Mouse (Mus musculus) heart, embryonic 13.5 days (tissue): ENCODE results near the gene Bud23. TPM values are rescaled to one million over a fixed set of nuclear protein-coding genes. Genes with fewer than 3 reads are reported as not detected.
"Not testable (repeated sequence)": the region's sequence is repeated elsewhere in the genome, so short reads cannot be mapped to it uniquely, and the experiment has no call there.

Source experiments
- ATAC-seq: fragments of 200-750 bp; cut with Nextera tagmentation; 2 replicates; pipeline ENCODE4 v1.8.0; 2017; ENCODE audit warnings: moderate TSS enrichment; ENCODE audit not compliant: insufficient number of reproducible peaks, low FRiP score, low TSS enrichment; ENCODE audit errors: extremely low read depth
- H3K27ac ChIP-seq: fragments of 300-500 bp; sonication (generic); replicated peaks from 2 replicates; pipeline ENCODE4 v1.5.1; 2015; ENCODE audit warnings: moderate library complexity, mild to moderate bottlenecking, inconsistent platforms
- H3K27me3 ChIP-seq: fragments of 300-500 bp; sonication (generic); replicated peaks from 2 replicates; pipeline ENCODE4 v1.6.1; 2015; ENCODE audit warnings: mild to moderate bottlenecking, inconsistent platforms
- H3K36me3 ChIP-seq: fragments of 300-500 bp; sonication (generic); 2 replicates; pipeline ENCODE4 v1.6.1; 2015; ENCODE audit warnings: mild to moderate bottlenecking, inconsistent platforms
- H3K4me1 ChIP-seq: fragments of 300-500 bp; sonication (generic); 2 replicates; pipeline ENCODE4 v1.6.1; 2015; ENCODE audit warnings: inconsistent platforms
- H3K4me2 ChIP-seq: fragments of 300-500 bp; sonication (generic); 2 replicates; pipeline ENCODE4 v1.6.1; 2015; ENCODE audit warnings: inconsistent platforms, mild to moderate bottlenecking, moderate library complexity
- H3K4me3 ChIP-seq: fragments of 300-500 bp; sonication (generic); 2 replicates; pipeline ENCODE4 v1.5.1; 2015; ENCODE audit warnings: moderate library complexity, mild to moderate bottlenecking, inconsistent platforms
- H3K9ac ChIP-seq: fragments of 300-500 bp; sonication (generic); 2 replicates; pipeline ENCODE4 v1.6.1; 2015; ENCODE audit warnings: inconsistent platforms, mild to moderate bottlenecking, moderate library complexity
- H3K9me3 ChIP-seq: fragments of 300-500 bp; sonication (generic); 2 replicates; pipeline ENCODE4 v1.6.1; 2016; ENCODE audit warnings: inconsistent platforms
- WGBS: fragments of 180-500 bp; shearing (Covaris S2); methylation state at CpG from one replicate; pipeline ENCODE4 v1.1.7; 2015; ENCODE audit warnings: mixed read lengths; 5-methylcytosine and 5-hydroxymethylcytosine counted together
- polyA plus RNA-seq: library from polyadenylated mRNA; unstranded; fragments of >200 nt; fragmentation: Nextera tagmentation; extraction: Ambion mirVana; gene quantifications from 2 replicates; pipeline ENCODE4 v1.2.1, GENCODE M21; 2015

The Bud23 gene
- polyA plus RNA-seq, 1 experiment from 2014 or later = 70.8 TPM

DNA sequence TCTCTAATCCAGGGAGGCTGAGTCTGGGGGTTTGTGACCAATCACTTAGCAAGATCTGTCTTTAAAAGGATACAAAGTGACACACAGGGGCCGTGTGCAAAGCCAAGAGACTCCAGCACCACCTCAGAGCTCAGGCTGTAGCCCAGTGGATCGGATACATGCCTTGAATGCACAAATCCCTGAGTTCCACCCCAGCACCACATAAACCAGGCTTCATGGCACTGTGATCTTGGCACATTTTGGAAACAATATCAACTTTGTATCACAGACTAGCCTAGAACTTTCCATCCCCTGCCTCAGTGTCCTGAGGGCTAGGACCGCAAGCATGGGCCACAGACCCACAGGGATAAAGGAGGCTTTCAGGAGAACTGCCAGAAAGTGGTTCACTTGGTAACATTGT is 1.2 kb upstream of the Bud23 start:
- peaks cover 43% of the 10 kb centered on the region for H3K36me3 ChIP-seq
- H3K27me3 ChIP-seq = no peaks in the 10 kb centered on the region
- H3K4me2 ChIP-seq = no peak overlapping the region
- peaks cover 24% of the 10 kb centered on the region for H3K4me1 ChIP-seq
- no peak overlapping the region for H3K9ac ChIP-seq
- H3K27ac ChIP-seq = no peak overlapping the region
- peaks cover 6% of the 10 kb centered on the region for H3K9me3 ChIP-seq
- 91% methylated on average over 3 of the region's 3 CpGs for WGBS
- H3K4me3 ChIP-seq = no peak overlapping the region
- no peak for ATAC-seq

DNA sequence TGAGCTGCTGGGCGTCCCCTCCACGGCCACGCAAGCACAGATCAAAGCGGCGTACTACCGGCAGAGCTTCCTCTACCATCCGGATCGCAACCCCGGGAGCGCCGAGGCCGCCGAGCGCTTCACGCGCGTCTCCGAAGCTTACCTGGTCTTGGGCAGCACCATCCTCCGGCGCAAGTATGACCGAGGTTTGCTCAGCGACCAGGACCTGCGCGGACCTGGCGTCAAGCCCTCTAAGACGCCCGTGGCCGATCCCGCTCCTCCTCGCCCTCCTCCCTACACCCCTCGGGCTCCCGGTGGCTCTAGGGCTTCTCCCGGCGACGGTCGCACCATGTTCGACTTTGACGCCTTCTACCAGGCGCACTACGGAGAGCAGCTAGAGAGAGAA is 385 bp downstream of the Bud23 start:
- Histone ChIP-seq H3K27me3 (no peaks in the 10 kb centered on the region), H3K9ac (peak overlapping the region; percentile 91), H3K36me3 (peaks cover 59% of the 10 kb centered on the region), H3K27ac (peak overlapping the region; percentile 64), H3K4me1 (peaks cover 24% of the 10 kb centered on the region), H3K4me2 (peak overlapping the region; percentile 96), H3K9me3 (peaks cover 6% of the 10 kb centered on the region), H3K4me3 (peak overlapping the region; percentile 94)
- peak; percentile 62 for ATAC-seq
- under 1% methylated on average over 40 of the region's 40 CpGs for WGBS

DNA sequence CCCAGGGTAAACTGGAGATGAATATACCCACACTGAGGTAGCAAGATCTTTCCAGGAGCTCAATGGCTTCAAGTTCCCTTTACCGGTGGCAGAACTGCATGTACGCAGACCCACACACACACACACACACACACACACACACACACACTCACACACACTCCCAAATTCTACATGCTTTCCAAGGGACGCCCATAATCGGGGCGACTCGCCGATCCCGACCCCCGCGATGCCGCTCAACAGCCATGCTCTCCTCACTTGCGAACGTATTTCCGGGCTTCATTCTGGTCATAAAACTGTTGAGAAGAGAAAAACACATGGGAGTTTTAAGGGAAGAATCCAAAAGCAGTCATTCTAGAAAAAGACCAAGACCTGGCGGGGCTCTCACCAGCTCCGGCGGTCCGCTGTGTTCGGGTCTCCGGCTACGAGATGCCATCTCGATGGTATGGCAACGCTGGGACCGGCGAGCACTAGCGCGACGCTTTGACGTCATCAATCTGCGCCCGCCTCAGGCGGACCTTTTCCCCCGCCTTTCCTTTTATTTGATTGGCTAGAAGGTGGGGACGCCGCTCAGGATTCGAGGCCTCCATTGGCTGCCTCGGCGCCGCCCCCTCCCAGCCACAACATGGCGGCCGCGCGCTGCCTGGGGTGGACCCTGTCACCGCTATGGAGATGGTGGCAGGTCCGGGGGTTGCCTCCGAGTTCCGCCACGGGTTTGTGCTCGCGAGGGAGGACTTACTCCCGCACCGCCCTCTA is 954 bp downstream of the Bud23 start, which contains the start of gene Dnajc30:
Dnajc30 (plus strand) TSS at position 574 of the 753 bp plus-strand sequence.
- Histone ChIP-seq H3K9ac (peak within 1 kb of the TSS; percentile 91), H3K4me1 (peaks cover 24% of the 10 kb centered on the region), H3K36me3 (peaks cover 65% of the 10 kb centered on the region), H3K27me3 (no peaks in the 10 kb centered on the region), H3K27ac (peak within 1 kb of the TSS; percentile 64), H3K4me3 (peak within 1 kb of the TSS; percentile 94), H3K4me2 (peak within 1 kb of the TSS; percentile 96), H3K9me3 (peaks cover 6% of the 10 kb centered on the region)
- under 1% methylated on average over 52 of the region's 52 CpGs for WGBS
- peak; percentile 94 for ATAC-seq

DNA sequence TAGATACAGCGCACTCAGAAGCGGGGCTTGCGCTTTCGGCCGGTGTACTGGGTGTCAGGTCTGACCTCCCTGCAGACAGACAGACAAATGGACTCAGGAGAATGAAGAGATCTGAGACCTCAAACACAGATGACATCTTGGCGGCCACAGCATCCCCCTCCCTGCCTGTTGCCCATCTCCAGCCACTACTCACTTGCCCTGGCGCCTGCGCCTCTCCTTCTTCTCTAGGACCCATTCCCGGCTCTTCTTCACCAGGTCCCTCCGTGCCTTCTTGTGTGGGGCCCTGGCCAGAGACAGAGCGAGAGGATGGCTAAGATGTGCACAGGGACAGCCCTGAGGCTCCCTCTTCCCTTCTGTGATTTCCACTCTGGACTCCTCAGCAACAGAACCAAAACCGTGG is 11.4 kb downstream of the Bud23 start:
- no peaks in the 10 kb centered on the region for H3K27me3 ChIP-seq
- no peak overlapping the region for H3K4me2 ChIP-seq
- 70% methylated on average over 12 of the region's 12 CpGs for WGBS
- H3K4me3 ChIP-seq = no peak overlapping the region
- no peak overlapping the region for H3K27ac ChIP-seq
- H3K36me3 ChIP-seq = peaks cover 96% of the 10 kb centered on the region
- no peaks in the 10 kb centered on the region for H3K9me3 ChIP-seq
- H3K9ac ChIP-seq = no peak overlapping the region
- ATAC-seq = no peak
- no peaks in the 10 kb centered on the region for H3K4me1 ChIP-seq

DNA sequence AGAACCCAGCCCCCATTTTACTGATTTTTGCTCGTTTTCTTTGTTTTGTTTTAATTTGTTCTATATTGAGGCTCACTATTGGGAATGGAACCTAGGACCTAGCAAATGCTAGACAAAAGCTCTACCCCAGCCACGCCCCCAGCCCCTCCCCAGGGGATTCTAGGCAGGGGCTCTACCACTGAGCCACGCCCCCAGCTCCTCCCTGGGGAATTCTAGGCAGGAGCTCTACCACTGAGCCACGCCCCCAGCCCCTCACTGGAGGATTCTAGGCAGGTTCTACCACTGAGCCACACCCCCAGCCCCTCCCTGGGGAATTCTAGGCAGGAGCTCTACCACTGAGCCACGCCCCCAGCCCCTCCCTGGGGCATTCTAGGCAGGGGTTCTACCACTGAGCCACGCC is 15.5 kb downstream of the Bud23 start:
- 80% methylated on average over 6 of the region's 6 CpGs for WGBS
- ATAC-seq, H3K9ac ChIP-seq, H3K4me2 ChIP-seq, H3K27ac ChIP-seq, H3K27me3 ChIP-seq, H3K4me3 ChIP-seq, H3K9me3 ChIP-seq, H3K4me1 ChIP-seq: not testable (repeated sequence)
- H3K36me3 ChIP-seq = peaks cover 97% of the 10 kb centered on the region

DNA sequence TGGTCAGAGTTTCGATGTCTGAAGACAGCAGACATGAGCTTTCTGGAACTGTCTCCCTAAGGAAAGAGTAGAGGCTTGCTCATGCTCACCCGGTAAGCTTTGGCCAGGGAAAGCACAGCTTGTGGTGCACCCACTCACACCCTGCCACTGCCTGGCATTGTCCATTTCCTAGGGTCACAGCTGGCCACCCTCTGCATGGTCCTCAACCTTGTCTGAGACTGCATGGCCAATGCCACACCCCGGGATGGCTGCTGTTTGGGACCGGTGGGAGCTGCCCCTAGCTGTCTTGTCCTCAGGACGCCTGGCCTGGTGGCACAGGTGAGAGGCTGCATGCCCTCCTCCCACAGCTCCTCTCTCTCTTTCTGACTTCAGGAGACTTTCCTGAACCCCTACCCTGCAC is 16.2 kb downstream of the Bud23 start:
- H3K27me3 ChIP-seq = no peaks in the 10 kb centered on the region
- H3K9me3 ChIP-seq = no peaks in the 10 kb centered on the region
- WGBS = 90% methylated on average over 5 of the region's 5 CpGs
- no peaks in the 10 kb centered on the region for H3K4me1 ChIP-seq
- H3K36me3 ChIP-seq = peaks cover 95% of the 10 kb centered on the region
- H3K9ac ChIP-seq = no peak overlapping the region
- H3K27ac ChIP-seq = no peak overlapping the region
- no peak overlapping the region for H3K4me2 ChIP-seq
- ATAC-seq = no peak; the same call in 1 of the 2 replicates
- no peak overlapping the region for H3K4me3 ChIP-seq

DNA sequence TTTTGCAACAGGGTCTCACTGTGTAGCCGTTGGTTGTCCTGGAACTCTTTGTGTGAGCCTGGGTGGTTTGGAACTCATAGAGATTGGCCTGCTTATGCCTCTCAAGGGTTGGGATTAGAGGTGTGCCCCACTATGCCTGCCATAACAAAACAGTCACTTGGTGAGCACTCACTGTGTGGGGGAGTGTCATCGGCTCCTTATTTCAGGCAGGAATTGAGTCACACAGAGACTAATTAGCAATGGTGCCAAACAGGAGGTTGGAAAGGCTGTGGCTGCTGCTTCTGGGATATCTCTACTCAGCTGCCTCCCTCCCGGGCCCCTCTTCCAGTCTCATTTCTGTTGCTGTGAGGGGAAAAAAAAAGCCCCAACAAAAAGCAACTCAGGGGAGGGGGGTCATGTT is 20.2 kb downstream of the Bud23 start:
- Histone ChIP-seq H3K27me3 (no peaks in the 10 kb centered on the region), H3K27ac (no peak overlapping the region), H3K4me3 (no peak overlapping the region), H3K4me1 (peaks cover 15% of the 10 kb centered on the region), H3K9ac (no peak overlapping the region), H3K36me3 (peaks cover 80% of the 10 kb centered on the region), H3K4me2 (no peak overlapping the region), H3K9me3 (no peaks in the 10 kb centered on the region)
- no peak for ATAC-seq
- WGBS = 88% methylated on average over 3 of the region's 3 CpGs

DNA sequence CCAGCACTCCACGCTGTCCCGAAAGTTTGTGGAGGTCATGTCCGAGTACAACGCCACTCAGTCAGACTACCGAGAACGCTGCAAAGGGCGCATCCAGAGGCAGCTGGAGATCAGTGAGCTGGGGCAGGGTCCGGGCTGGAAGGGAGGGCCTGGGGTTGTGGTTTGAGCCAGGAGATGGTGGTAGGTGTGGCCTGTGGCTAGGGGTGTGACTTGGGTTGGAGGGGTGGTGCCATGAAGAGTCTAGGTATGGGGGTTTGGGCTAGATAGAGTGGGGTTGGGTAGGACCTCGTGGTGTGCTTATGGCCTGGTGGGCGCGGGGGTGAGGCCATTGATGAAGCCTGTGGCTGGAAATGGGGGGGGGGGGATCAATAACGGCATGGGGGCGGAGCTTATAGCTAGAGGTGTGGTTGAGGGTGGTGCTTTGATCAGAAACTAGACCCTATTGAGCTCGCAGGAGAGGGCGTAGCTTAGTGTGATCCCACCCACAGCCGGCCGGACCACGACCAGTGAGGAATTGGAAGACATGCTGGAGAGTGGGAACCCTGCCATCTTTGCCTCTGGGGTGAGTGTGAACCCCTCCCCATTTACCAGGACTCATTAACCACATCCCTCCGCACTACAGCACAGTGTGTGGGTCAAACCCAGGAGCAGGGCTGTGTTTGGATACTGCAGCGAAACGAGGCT is 22.5 kb downstream of the Bud23 start:
- H3K9me3 ChIP-seq = no peaks in the 10 kb centered on the region
- H3K27me3 ChIP-seq = no peaks in the 10 kb centered on the region
- no peak overlapping the region for H3K9ac ChIP-seq
- peaks cover 78% of the 10 kb centered on the region for H3K36me3 ChIP-seq
- H3K4me1 ChIP-seq = peaks cover 17% of the 10 kb centered on the region
- 49% methylated on average over 21 of the region's 21 CpGs for WGBS
- H3K4me3 ChIP-seq = no peak overlapping the region
- H3K27ac ChIP-seq = no peak overlapping the region
- peak overlapping the region; percentile 29; the same call in 1 of the 2 replicates for H3K4me2 ChIP-seq
- no peak; the same call in 1 of the 2 replicates for ATAC-seq

DNA sequence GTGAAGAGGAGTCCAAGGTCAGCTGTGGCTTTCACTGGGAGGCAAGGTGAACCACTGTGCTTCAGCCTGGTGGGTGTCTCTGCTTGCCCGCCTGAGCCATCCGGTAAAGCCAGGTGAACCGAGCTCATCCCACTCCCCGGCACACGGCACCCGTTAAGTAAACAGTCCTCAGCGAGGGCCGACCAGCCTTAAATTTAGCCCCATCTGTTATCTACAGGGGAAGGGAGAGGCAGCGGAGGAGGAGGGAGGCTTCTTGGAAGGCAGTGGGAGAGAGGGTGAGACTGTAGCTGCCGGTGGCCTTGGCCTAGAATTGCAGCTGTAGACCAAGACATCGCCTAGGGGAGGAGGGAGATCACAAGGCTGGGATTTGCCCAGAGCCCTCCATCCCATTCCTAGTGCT is 24.0 kb downstream of the Bud23 start:
- no peak overlapping the region for H3K4me2 ChIP-seq
- peaks cover 18% of the 10 kb centered on the region for H3K4me1 ChIP-seq
- H3K9ac ChIP-seq = peak overlapping the region; percentile 41
- H3K27ac ChIP-seq = peak overlapping the region; percentile 48; the same call in 1 of the 2 replicates
- ATAC-seq = no peak
- no peaks in the 10 kb centered on the region for H3K9me3 ChIP-seq
- 43% methylated on average over 11 of the region's 11 CpGs for WGBS
- no peaks in the 10 kb centered on the region for H3K27me3 ChIP-seq
- no peak overlapping the region for H3K4me3 ChIP-seq
- peaks cover 72% of the 10 kb centered on the region for H3K36me3 ChIP-seq

DNA sequence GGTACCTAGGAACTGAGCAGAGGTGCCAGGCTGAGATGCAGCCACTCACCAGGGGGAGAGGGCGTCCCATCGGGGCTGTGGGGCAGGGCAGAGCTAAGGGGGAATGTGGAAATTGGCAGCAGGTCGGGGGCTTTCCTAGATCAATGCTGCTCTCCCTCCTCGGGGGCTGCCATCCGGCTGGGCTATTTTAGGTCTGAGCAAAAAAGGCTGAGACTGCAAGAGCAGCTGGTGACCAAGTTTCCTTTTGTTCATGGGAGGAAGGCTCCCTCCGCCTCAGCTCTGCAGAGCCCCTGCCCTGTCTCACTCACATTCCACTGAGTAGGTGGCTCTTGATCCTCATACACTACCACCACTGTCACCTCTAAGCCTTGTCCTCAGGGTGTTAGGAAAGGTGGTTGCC is 24.7 kb downstream of the Bud23 start:
- H3K36me3 ChIP-seq = peaks cover 65% of the 10 kb centered on the region

DNA sequence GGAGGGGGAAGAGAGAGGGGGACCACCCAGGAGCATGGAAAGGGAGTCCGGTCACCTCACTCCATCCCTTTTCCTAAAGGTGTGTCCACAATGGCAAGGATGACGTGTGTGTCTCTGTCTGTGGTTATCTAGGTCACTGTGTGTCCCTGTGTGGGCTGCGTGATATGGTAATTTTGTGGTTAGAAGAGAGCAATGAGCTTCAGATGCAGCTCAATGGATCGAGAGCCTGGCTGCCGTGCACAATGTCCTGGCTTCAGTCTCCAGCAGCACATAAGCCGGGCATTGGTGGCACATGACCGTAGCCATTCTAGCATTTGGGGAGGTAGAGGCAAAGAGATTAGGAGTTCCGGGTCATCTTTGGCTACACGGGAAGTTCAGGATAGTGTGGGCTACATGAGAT is 25.2 kb downstream of the Bud23 start:
- Histone ChIP-seq H3K9ac (peak overlapping the region; percentile 41), H3K4me3 (no peak overlapping the region), H3K27me3 (no peaks in the 10 kb centered on the region), H3K36me3 (peaks cover 64% of the 10 kb centered on the region), H3K4me1 (peaks cover 24% of the 10 kb centered on the region), H3K27ac (no peak overlapping the region), H3K4me2 (no peak overlapping the region), H3K9me3 (no peaks in the 10 kb centered on the region)
- no peak for ATAC-seq
- WGBS = 71% methylated on average over 9 of the region's 9 CpGs

More for the DNA sequence above, 24.7 kb downstream of the Bud23 start:
- 32% methylated on average over 6 of the region's 6 CpGs for WGBS
- H3K9me3 ChIP-seq = no peaks in the 10 kb centered on the region
- H3K4me1 ChIP-seq = peaks cover 24% of the 10 kb centered on the region
- no peak for ATAC-seq
- H3K4me3 ChIP-seq = no peak overlapping the region
- H3K9ac ChIP-seq = peak overlapping the region; percentile 41
- no peak overlapping the region for H3K4me2 ChIP-seq
- no peaks in the 10 kb centered on the region for H3K27me3 ChIP-seq
- H3K27ac ChIP-seq = peak overlapping the region; percentile 48
